Mouse (Mus musculus) ES-CJ7 (cell line): ENCODE measurements around the gene Gpank1.

Source experiments
- DNase-seq: peaks from one replicate; pipeline ENCODE4 v3.0.0; 2011; ENCODE audit warnings: low read depth, low spot score

Gpank1 gene

DNA sequence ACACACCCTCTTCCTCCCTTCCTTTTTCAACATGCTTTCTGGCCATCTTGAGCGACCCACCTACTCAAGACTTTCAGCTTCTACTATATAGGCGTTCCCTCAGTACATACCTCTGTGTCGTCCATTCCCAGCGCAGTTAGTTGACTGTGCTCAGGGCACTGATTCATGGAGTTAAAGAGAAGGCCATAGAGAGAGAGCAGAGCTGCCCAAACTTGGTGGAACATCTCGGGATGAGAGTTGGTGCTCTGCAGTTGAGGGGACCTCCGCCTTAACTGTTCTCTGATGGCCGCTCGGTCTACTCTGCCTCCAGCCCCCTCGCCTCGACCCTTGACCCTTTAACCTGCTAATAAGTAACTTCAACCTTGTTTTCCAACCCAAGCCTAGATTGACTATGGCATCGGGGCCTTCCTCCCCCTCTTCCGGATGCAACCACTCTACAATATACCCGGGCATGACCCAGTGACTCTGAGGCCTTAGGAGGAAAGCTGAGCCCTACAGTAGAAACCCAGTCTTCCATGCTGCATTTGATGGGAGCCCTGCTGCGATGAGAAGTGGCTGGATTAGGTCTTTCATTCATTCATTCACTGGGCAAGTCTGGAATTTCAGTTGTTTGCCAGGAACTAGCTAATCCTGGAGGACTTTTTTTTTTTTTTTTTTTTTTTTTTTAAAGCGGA, 10.4 kb downstream of the Gpank1 start, which contains the start of gene Apom:
TSS of gene Apom (minus strand) at position 551 of the 674 bp plus-strand sequence.
- DNase-seq, result no peak

- no peak for DNase-seq
These were observed 10.9 kb downstream of the Gpank1 start for GRCm38 (mm10) chr17:35132174-35132560.

- no peak for DNase-seq
These were observed 12.3 kb downstream of the Gpank1 start for GRCm38 (mm10) chr17:35133517-35133916.

- DNase-seq, result peak; percentile 96
These were observed 13.7 kb downstream of the Gpank1 start, which contains the start of gene Bag6 for GRCm38 (mm10) chr17:35134801-35135590. Gene Bag6, plus strand, starts transcription at chr17:35135178.

- peak; percentile 85 for DNase-seq
These were observed 14.5 kb downstream of the Gpank1 start for GRCm38 (mm10) chr17:35135591-35136320.

GRCm38 (mm10) chr17:35139269-35139668, 18.0 kb downstream of the Gpank1 start:
- no peak for DNase-seq

DNA sequence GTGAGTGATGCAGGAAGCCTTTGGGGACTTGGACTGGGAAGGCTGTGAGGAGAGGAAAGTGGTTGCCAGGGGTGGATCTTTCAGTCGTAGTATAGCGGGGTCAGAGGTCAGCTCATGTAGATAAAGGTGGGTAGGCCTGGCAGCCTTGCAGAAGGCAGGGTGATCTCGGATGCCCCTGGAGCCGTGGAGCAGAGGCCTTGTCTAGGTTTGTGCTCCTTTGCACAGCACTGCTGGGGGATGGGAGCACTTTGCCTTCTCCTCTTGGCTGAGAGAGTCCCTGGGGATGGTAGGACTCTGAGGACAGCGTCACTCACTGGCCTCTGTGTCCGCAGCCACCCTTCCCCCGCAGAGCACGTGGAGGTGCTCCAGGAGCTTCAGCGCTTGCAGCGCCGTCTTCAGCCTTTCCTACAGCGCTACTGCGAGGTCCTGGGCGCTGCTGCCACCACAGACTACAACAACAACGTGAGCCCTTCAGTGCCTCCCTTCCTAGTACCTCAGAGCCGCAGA, 19.3 kb downstream of the Gpank1 start:
- no peak for DNase-seq

GRCm38 (mm10) chr17:35141971-35142370, 20.7 kb downstream of the Gpank1 start:
- no peak for DNase-seq

DNA sequence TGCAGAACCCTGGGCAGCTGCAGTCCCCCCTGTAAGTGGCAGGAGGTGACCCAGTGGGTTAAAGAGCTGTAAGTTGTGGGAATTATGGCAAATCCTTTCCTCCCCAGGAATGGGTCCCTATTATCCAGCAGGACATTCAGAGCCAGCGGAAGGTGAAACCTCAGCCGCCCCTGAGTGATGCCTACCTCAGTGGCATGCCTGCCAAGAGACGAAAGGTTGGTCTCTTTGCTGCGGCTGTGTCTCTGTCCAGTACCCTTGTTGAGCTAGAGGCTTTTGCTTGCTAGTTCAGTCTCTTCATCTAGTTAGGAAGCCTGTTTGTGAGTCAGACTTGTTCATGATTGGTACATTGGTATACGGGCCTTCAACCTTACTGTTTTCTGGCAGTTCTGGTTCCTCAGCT, 24.9 kb downstream of the Gpank1 start:
- no peak for DNase-seq

DNA sequence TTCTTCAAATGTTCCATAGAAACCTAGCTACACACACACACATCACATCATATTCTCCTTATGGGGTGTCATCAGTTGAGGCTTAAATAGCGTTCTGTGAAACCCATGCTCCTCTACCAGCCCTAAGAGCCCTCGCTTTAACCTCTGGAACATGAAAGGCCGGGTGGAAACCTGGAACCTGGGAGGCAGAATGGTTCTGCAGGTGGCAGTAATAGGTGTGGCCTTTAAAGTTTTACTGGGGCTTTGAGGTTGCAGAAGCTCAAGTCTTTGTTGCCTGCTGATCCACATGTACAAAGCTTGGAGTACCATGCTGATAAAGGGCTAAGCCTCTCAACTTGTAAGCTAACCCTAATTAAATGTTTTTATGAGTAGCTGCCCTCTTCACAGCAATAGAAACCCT, 26.1 kb downstream of the Gpank1 start:
- no peak for DNase-seq

DNA sequence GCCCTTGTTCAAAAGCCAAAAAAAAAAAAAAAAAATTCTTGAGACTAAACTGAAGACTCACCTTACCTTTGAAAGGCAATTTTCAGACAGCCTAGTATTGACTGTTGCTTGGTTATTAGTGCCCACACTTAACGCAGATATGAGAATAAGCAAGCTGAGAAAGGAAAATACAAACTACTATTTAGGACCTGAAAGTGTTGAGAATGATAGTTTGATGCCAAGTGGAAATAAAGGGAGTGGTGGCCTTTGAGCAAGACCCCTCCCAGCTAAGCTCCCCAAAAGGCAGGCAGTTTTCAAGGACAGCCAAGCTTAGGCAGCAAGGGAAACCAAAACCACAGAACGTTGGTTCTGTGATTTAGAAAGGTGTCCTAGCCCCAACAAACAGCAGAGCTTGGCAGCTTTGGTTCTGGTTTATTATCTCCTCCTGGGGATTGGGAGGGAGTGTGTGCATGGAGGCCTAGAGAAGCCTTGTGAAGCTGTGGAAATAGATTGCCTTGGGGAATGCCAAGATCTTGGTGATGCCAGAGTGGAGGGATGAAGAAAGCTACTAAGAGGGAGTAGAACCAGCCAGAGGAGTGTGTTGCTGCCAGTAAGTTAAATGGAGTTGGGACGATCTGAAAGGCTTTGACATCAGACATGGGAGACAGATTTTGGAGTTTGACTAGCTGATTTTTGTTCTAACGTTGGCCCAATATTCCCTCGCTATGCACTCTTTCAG, 26.8 kb downstream of the Gpank1 start:
- DNase-seq, result no peak

DNA sequence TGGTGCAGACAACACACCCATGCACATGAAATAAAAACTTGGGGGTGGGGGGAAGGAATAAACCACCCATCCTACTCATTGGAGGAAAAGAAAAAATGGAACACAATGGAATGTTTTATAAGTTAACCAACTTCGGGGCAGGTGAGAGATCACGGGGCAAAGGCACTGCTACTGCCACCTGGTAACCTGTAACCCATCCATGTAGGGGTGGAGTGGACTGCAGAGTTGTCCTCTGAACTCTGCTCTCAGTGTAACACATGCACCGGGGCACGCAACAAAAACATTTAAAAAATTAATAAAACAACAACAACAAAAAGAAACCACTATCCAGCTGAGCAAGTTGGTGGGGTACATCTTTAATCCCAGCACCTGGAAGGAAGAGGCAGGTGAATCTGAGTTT, 30.9 kb downstream of the Gpank1 start:
- DNase-seq, result no peak

- no peak for DNase-seq
These were observed 31.8 kb downstream of the Gpank1 start for GRCm38 (mm10) chr17:35153077-35153476.

GRCm38 (mm10) chr17:35153931-35154330, 32.7 kb downstream of the Gpank1 start:
- no peak for DNase-seq

GRCm38 (mm10) chr17:35154616-35155015, 33.4 kb downstream of the Gpank1 start:
- DNase-seq, result no peak

GRCm38 (mm10) chr17:35155451-35155850, 34.2 kb downstream of the Gpank1 start:
- no peak for DNase-seq

GRCm38 (mm10) chr17:35156461-35157200, 35.4 kb downstream of the Gpank1 start:
- no peak for DNase-seq

DNA sequence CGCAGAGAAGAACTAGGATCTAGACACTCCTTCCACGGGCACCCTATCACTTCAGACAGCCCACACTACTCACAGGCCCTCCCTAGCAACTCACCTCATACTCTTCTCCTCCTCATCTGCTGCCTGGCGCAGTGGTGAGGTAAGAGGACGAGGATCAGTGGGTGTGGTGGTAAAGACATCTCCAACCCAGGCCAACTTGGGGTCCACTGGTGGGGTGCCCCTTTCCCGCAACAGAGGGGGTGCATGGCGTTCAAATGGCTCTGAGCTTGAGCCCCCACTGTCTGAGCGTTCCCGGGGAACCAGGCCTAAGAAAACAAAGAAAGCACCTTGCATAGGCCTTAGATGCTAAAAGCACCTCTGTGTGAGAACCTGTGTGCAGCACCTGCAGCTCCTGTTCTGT, 36.0 kb downstream of the Gpank1 start:
- DNase-seq, result no peak

GRCm38 (mm10) chr17:35157661-35158175, 36.5 kb downstream of the Gpank1 start:
- DNase-seq, result no peak

DNA sequence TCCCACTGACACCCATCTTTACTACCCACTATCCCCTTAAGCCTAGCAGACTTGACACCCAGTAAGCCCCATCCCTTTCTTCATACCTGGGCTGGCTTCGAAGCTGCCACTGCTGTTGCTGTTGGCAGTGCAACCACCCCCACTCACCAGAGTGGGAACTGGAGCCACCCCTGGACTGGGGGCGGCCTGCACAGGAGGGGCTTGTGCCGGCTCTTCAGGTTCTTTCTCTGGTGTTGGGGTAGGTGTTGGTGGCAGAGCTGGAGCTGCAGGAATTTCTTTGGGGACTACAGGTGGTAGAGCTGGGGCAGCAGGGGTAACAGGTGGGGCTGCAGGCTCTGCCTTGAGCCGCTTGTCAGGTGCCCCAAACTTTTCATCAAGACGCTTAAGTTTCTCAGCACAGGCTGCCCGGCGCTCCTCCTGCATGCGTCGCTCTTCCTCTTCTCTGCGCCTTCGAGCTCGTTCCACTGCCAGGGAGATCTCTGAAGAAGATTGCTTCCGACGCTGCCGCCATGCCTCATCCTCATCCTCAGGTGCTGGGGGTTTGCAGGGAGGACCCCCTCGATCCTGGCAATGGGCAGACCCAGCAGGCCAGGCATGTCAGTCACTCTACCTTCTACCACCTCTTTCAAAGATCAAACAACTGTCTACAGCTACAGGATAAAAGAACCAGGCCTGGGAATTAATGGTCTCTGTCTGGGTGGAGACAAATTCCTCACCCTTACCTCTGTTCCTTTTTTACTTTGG, 37.8 kb downstream of the Gpank1 start:
- DNase-seq, result no peak
